Mouse (Mus musculus) stomach, embryonic 15.5 days (tissue): Measurements from ENCODE around the gene Tex33. TPM values are rescaled to one million over a fixed set of nuclear protein-coding genes. Genes with fewer than 3 reads are reported as not detected.
"Not testable (repeated sequence)": the region's sequence is repeated elsewhere in the genome, so short reads cannot be mapped to it uniquely, and the experiment has no call there.

Source experiments
- ATAC-seq: fragments of 200-750 bp; cut with Nextera tagmentation; 2 replicates; pipeline ENCODE4 v1.8.0; 2017; ENCODE audit warnings: low read depth, moderate number of reproducible peaks, moderate TSS enrichment; ENCODE audit not compliant: insufficient read depth, low FRiP score
- H3K27ac ChIP-seq: fragments of 300-500 bp; sonication (generic); 2 replicates; pipeline ENCODE4 v1.5.1; 2015; ENCODE audit warnings: mild to moderate bottlenecking, inconsistent platforms
- H3K27me3 ChIP-seq: fragments of 300-500 bp; sonication (generic); replicated peaks from 2 replicates; pipeline ENCODE4 v1.6.1; 2015; ENCODE audit warnings: inconsistent platforms
- H3K36me3 ChIP-seq: fragments of 300-500 bp; sonication (generic); 2 replicates; pipeline ENCODE4 v1.6.1; 2015; ENCODE audit warnings: inconsistent platforms
- H3K4me1 ChIP-seq: fragments of 300-500 bp; sonication (generic); 2 replicates; pipeline ENCODE4 v1.6.1; 2015; ENCODE audit warnings: inconsistent platforms
- H3K4me2 ChIP-seq: fragments of 300-500 bp; sonication (generic); 2 replicates; pipeline ENCODE4 v1.6.1; 2015; ENCODE audit warnings: mild to moderate bottlenecking, inconsistent platforms
- H3K4me3 ChIP-seq: fragments of 300-500 bp; sonication (generic); replicated peaks from 2 replicates; pipeline ENCODE4 v1.5.1; 2015; ENCODE audit warnings: inconsistent platforms
- H3K9ac ChIP-seq: fragments of 300-500 bp; sonication (generic); 2 replicates; pipeline ENCODE4 v1.6.1; 2015; ENCODE audit warnings: inconsistent platforms
- H3K9me3 ChIP-seq: fragments of 300-500 bp; sonication (generic); 2 replicates; pipeline ENCODE4 v1.6.1; 2016; ENCODE audit warnings: inconsistent platforms
- WGBS: fragments of 180-500 bp; shearing (Covaris S2); methylation state at CpG from one replicate; pipeline ENCODE4 v1.1.7; 2015; 5-methylcytosine and 5-hydroxymethylcytosine counted together
- microRNA-seq: library from miRNA; unstranded; fragments of <30 nt; microRNA quantifications from one replicate; pipeline ENCODE4, GENCODE M21; 2016
- polyA plus RNA-seq: library from polyadenylated mRNA; unstranded; fragments of >200 nt; fragmentation: Nextera tagmentation; extraction: Ambion mirVana; gene quantifications from 2 replicates; pipeline ENCODE4 v1.2.1, GENCODE M21; 2015

Gene Tex33
- polyA plus RNA-seq, 1 experiment from 2014 or later, result not detected

DNA sequence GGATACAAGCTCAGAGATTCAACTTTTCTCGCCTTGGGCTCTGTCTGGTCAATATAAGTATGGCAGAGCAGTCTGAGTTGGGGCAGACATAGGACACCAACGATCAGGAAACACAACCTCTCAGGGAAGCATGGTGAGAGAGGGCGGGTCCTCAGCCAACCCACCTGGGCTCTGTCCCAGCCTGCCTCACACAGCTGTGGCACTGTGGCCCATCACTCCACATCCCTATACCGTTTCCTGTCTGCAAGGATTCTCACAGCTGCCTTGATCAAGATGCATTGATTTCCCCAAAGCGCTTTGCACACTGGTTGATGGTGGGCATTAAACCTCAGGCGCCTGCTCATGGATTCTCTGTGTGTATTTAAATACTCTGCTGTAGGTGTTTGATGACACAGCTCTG lies 62.7 kb downstream of the Tex33 start:
- H3K9me3 ChIP-seq, result no peaks in the 10 kb centered on the region
- no peaks in the 10 kb centered on the region for H3K4me1 ChIP-seq
- no peak overlapping the region for H3K27ac ChIP-seq
- H3K27me3 ChIP-seq, result no peaks in the 10 kb centered on the region
- no peak overlapping the region for H3K4me3 ChIP-seq
- H3K36me3 ChIP-seq, result no peaks in the 10 kb centered on the region
- 63% methylated on average over 6 of the region's 6 CpGs for WGBS
- H3K9ac ChIP-seq, result no peak overlapping the region
- ATAC-seq, result no peak
- H3K4me2 ChIP-seq, result no peak overlapping the region

- H3K4me3 ChIP-seq, result no peak overlapping the region
- no peaks in the 10 kb centered on the region for H3K4me1 ChIP-seq
- no peak overlapping the region for H3K9ac ChIP-seq
- H3K27me3 ChIP-seq, result no peaks in the 10 kb centered on the region
- no peak overlapping the region for H3K4me2 ChIP-seq
- no peaks in the 10 kb centered on the region for H3K9me3 ChIP-seq
- ATAC-seq, result no peak
- no peak overlapping the region for H3K27ac ChIP-seq
- WGBS, result 60% methylated on average over 4 of the region's 5 CpGs
- H3K36me3 ChIP-seq, result no peaks in the 10 kb centered on the region
These were observed 64.0 kb downstream of the Tex33 start for GRCm38 (mm10) chr15:78331523-78332340.

GRCm38 (mm10) chr15:78330706-78331105 lies 65.0 kb downstream of the Tex33 start:
- no peaks in the 10 kb centered on the region for H3K9me3 ChIP-seq
- no peak overlapping the region for H3K27ac ChIP-seq
- no peaks in the 10 kb centered on the region for H3K4me1 ChIP-seq
- H3K9ac ChIP-seq, result no peak overlapping the region
- WGBS, result 86% methylated on average over 4 of the region's 4 CpGs
- no peak overlapping the region for H3K4me3 ChIP-seq
- no peak overlapping the region for H3K4me2 ChIP-seq
- no peaks in the 10 kb centered on the region for H3K27me3 ChIP-seq
- H3K36me3 ChIP-seq, result no peaks in the 10 kb centered on the region
- ATAC-seq, result no peak

DNA sequence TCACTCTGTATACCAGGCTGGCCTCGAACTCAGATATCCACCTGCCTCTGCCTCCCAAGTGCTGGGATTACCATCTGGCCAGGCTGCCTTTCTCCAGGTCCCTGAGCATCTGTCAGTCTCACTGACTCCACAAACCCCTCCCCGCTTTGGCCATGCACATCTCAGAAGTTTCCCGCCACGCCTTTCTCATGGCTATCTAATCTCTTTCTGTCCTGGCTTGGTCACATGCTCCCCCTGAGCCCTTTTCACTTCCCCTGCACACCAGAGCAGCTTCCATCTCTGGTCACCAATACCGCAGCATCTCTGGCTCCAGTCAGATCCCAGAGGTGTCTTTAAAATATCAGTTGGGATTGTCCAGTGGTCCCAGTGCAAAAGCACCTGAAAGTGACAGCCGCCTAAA lies 65.7 kb downstream of the Tex33 start:
- H3K36me3 ChIP-seq, H3K27me3 ChIP-seq, ATAC-seq, H3K9me3 ChIP-seq, H3K4me2 ChIP-seq, H3K4me3 ChIP-seq, H3K4me1 ChIP-seq, H3K9ac ChIP-seq, H3K27ac ChIP-seq: not testable (repeated sequence)
- 67% methylated on average over 6 of the region's 6 CpGs for WGBS

DNA sequence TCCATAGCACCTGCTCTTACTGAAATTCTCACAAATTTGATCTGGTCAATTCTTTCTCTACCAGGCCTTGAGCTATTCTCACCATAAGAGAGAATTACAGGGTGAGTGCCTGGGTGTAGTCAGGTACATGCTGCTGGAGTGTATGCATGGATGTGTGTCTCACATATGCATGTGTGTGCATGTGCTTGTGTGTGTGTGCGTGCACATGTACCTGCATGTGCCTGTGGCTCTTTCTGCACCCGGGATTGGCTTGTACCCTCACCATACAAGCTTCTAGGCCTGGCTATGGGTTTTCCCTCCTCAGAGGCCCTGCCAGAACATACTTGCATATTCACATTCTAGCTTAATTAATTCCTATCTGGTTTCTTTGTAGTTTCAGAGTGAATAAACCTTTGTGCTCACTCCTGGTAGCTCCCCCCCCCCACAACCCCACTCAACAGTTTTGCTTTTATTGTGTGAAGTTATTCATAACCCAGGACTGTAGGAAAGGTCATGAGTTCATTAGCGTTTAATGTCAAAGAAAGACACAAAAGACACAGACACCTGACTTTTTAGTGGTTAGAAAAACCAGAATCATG lies 67.1 kb downstream of the Tex33 start:
- Histone ChIP-seq H3K4me2 (no peak overlapping the region), H3K4me1 (no peaks in the 10 kb centered on the region), H3K4me3 (no peak overlapping the region), H3K36me3 (no peaks in the 10 kb centered on the region), H3K27ac (no peak overlapping the region), H3K27me3 (no peaks in the 10 kb centered on the region), H3K9ac (no peak overlapping the region), H3K9me3 (no peaks in the 10 kb centered on the region)
- 79% methylated on average over 3 of the region's 3 CpGs for WGBS
- ATAC-seq, result no peak

Small RNAs within 50 kb of the gene (microRNA-seq; reads per million reads assigned to microRNA genes)
- not detected for gene Mir7676-2

Other genes starting within 250 kb of the Tex33 start
- gene Ift27, start 221.8 kb downstream of the Tex33 start, polyA plus RNA-seq, result 64.6 and 70.7 TPM in 2 replicates
- 0.37 TPM in 1 of 2 replicates, not detected in the other for gene Pvalb, start 189.5 kb downstream of the Tex33 start, polyA plus RNA-seq
- gene Ncf4, start 151.1 kb downstream of the Tex33 start, polyA plus RNA-seq, result 9.0 and 9.2 TPM in 2 replicates
- gene Csf2rb2, start 90.2 kb downstream of the Tex33 start, polyA plus RNA-seq, result 0.54 and 0.70 TPM in 2 replicates
- gene Csf2rb, start 70.2 kb downstream of the Tex33 start, polyA plus RNA-seq, result 2.7 and 3.7 TPM in 2 replicates
- gene Tst, start 10.0 kb upstream of the Tex33 start, polyA plus RNA-seq, result 67.4 and 89.8 TPM in 2 replicates
- gene Mpst, start 10.5 kb upstream of the Tex33 start, polyA plus RNA-seq, result 3.3 and 4.2 TPM in 2 replicates
- gene Kctd17, start 32.7 kb upstream of the Tex33 start, polyA plus RNA-seq, result 35.4 and 40.6 TPM in 2 replicates
- gene Tmprss6, start 72.7 kb upstream of the Tex33 start, polyA plus RNA-seq, result 0.64 and 1.8 TPM in 2 replicates
- 0.53 and 0.69 TPM in 2 replicates for gene Il2rb, start 99.4 kb upstream of the Tex33 start, polyA plus RNA-seq
- 23.9 and 25.0 TPM in 2 replicates for gene C1qtnf6, start 135.5 kb upstream of the Tex33 start, polyA plus RNA-seq
- gene Sstr3, start 148.8 kb upstream of the Tex33 start, polyA plus RNA-seq, result 0.18 and 0.44 TPM in 2 replicates
- gene Rac2, start 176.9 kb upstream of the Tex33 start, polyA plus RNA-seq, result 26.5 and 36.5 TPM in 2 replicates
- 10.7 and 11.0 TPM in 2 replicates for gene Cyth4, start 201.1 kb upstream of the Tex33 start, polyA plus RNA-seq